Mouse (Mus musculus): ENCODE measurements at regions not wholly inside any gene's neighbourhood (a gene's known extent, or its start where the extent isn't known, plus 50 kb on each side); places are given as distances from the start of the nearest gene placed in this dataset.
"Not testable (repeated sequence)": the region's sequence is repeated elsewhere in the genome, so short reads cannot be mapped to it uniquely, and the experiment has no call there.

- DNase-seq: no peak
Measured at GRCm38 (mm10) chr3:111194541-111194940, 943.7 kb upstream of the Prmt6 start.

GRCm38 (mm10) chr3:111166698-111167097 is 915.9 kb upstream of the Prmt6 start:
- DNase-seq: no peak

- DNase-seq: not testable (repeated sequence)
Measured at GRCm38 (mm10) chr3:111141196-111141595, 890.4 kb upstream of the Prmt6 start.

- no peak for DNase-seq
Measured at GRCm38 (mm10) chr3:111108982-111109381, 858.2 kb upstream of the Prmt6 start.

GRCm38 (mm10) chr3:111102646-111103045 is 851.8 kb upstream of the Prmt6 start:
- no peak for DNase-seq

GRCm38 (mm10) chr3:111074311-111074710 is 823.5 kb upstream of the Prmt6 start:
- DNase-seq: no peak

- DNase-seq: no peak
Measured at GRCm38 (mm10) chr3:111070301-111070700, 819.5 kb upstream of the Prmt6 start.

- no peak for DNase-seq
Measured at GRCm38 (mm10) chr3:111069843-111070242, 819.0 kb upstream of the Prmt6 start.

GRCm38 (mm10) chr3:111069156-111069555 is 818.4 kb upstream of the Prmt6 start:
- DNase-seq: peak; percentile 10

- no peak for DNase-seq
Measured at GRCm38 (mm10) chr3:111049638-111050037, 798.8 kb upstream of the Prmt6 start.
